Mouse (Mus musculus) embryo, embryonic 10 days (tissue): ENCODE data around the gene Ifna2.
A peak's percentile ranks its signal among the peaks of the same experiment; 100 is the strongest.

Experiments used
- DNase-seq: peaks from one replicate; pipeline ENCODE4 v3.0.0-alpha.2; 2015; ENCODE audit warnings: low spot score

The Ifna2 gene

DNA sequence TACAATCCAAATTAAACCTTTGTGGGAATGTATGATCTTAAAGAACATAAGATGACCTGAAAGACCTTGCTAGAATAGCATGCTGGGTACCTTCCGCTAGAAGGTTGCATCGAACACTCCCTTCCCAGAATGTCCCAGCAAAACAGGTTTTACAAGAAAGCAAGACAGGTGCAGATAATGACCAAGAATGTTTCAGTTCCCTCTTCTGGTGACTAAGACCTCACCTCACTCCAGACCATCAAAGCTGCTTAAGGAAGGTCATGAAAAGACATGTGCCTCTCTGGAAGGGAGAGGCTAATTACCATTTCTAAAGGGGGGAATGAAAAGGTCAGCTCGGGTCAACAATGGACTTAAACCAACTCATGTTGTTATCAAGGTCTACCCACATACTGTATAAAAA lies 30.1 kb downstream of the Ifna2 start:
- no peak for DNase-seq

DNA sequence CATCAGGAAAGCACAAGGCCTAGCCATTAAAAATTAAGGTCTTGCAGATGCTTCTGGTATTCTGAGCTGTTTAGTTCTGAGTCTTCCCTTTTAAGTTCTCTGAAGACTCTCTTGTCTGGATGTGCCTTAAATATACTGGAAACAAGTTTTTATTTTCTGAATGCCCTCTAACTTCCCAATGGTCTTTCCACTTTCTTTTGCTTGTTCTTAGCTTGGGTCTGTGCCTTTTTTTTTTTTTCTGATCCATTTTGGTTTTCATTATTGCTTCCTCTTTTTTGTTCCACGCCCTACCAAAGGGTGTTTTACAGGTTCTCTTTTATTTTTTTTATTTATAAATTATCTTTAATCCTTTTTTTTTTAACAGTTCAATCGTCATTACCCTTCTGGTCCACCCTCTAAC lies 39.4 kb downstream of the Ifna2 start, which contains the start of gene Ifna13:
Ifna13 (minus strand) TSS at position 101 of the 400 bp plus-strand sequence.
- DNase-seq = no peak

DNA sequence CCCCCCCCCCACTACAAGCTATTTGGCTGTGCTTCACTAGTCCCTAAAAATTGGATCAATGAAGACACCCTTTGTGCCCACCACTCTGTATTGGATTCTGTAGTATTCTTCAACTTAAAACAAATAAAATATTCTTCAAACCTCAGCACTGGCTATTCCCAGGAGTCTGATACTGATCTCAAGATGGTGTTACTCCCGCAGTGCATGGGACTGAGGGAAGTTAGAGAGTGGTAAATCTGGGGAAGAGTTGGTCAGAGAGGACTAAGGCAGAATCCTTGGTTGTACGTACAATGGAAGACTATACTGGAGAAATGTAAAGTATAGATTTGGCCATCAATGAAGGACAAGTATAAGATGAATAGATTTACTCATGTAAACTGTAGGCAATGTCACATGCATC lies 41.2 kb downstream of the Ifna2 start:
- peak; percentile 11 for DNase-seq

DNA sequence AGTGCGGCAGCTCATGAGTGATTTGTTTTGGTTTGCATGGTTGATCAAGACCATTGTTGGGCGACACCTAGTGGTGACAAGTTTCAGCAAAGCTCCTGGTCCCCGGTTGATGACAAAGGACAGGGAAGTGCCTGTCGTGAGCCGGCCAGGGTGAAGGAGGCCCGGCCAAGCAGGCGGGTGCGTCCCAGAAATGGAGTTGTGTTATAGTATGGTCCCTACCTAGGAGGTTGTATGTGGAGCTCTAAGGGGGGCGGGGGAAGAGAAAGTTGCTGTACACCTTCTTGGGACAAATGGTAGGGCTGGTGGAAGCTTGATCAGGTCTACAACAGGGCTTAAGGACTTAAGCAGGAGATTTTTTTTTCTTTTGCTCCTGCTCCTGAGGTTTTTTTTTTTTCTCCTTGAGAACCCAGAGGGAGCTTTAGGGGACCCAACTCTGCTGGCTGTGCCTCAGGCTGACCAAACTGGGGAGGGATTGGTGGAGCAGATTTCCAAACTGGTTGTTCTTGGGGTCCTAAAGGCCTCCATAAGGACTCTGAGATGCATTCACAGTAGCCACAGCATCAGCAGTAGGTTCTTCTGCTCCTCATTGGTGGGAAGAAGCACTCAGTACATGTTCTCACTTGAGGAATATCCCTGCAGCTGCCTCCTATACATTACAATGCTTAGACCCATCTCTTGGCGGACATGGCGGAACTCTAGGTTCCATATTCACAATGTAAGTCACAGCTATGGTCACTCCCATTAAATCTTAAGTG lies 42.5 kb downstream of the Ifna2 start:
- DNase-seq = peak; percentile 99

DNA sequence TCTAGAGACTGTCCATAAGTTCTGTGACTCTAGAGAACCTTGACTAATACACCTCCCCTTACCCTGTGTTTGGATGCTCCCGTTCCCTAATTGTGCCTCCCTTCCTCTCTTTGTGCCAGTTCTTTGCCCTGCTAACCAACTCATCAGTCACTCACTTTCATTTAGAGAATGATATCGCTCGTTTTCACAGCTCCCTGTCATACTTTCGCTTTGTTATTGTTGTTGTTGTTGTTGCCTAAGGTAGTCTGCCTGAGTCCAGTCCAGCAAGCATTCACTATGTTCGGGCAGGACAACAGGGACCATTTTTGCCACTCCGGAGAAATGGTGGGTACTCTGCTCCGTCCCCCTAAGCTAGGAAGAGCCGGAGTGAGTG lies 43.0 kb downstream of the Ifna2 start:
- no peak for DNase-seq

DNA sequence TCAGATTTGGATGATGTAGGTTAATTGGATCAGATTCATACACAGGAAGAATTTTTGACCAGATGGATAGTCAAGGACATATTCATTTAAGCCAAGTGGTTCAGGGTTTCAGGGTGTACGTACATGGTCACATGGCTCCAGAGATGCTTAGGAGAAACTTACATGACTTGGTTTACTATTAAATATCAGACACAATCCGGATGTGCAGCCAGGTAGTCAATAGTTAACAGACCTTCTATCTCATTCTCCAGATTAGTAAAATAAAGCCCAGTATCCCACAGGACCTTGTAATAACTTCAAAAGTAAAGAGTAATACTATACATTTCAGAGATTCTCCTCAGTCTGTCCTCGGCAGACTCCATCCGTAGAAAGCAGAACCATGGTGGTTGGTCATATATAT lies 49.4 kb downstream of the Ifna2 start, which contains the start of gene C87499:
C87499 (minus strand) TSS at position 101 of the 400 bp plus-strand sequence.
- no peak for DNase-seq
